Mouse (Mus musculus): ENCODE measurements around the gene D930007J09Rik.
A peak's percentile ranks its signal among the peaks of the same experiment; 100 is the strongest.

GRCm38 (mm10) chr13:32851967-32852366 is 49.3 kb upstream of the D930007J09Rik start:
- peak; percentile 71 for TF ChIP-seq CTCF (IDR thresholded peaks at IDR 0.05; ENCODE audit: insufficient read depth, low read length)
- TF ChIP-seq POLR2A (IDR thresholded peaks at IDR 0.05; ENCODE audit: borderline replicate concordance, extremely low read depth, low read depth, low read length): no peak

Data from lung, adult 2 months (tissue).